Mouse (Mus musculus) midbrain, embryonic 15.5 days (tissue): ENCODE results near the gene Nlgn2. TPM values are rescaled to one million over a fixed set of nuclear protein-coding genes. Genes with fewer than 3 reads are reported as not detected.

Source experiments
- ATAC-seq: fragments of 200-750 bp; cut with Nextera tagmentation; replicated peaks from 2 replicates; pipeline ENCODE4 v1.8.0; 2017; ENCODE audit warnings: moderate TSS enrichment
- H3K27ac ChIP-seq: fragments of 300-500 bp; sonication (generic); 2 replicates; pipeline ENCODE4 v1.5.1; 2015; ENCODE audit warnings: mild to moderate bottlenecking, inconsistent platforms
- H3K27me3 ChIP-seq: fragments of 300-500 bp; sonication (generic); replicated peaks from 2 replicates; pipeline ENCODE4 v1.6.1; 2015; ENCODE audit warnings: inconsistent platforms
- H3K36me3 ChIP-seq: fragments of 300-500 bp; sonication (generic); replicated peaks from 2 replicates; pipeline ENCODE4 v1.6.1; 2015; ENCODE audit warnings: inconsistent platforms
- H3K4me1 ChIP-seq: fragments of 300-500 bp; sonication (generic); 2 replicates; pipeline ENCODE4 v1.6.1; 2015; ENCODE audit warnings: inconsistent platforms
- H3K4me2 ChIP-seq: fragments of 300-500 bp; sonication (generic); 2 replicates; pipeline ENCODE4 v1.6.1; 2015; ENCODE audit warnings: inconsistent platforms, mild to moderate bottlenecking, moderate library complexity
- H3K4me3 ChIP-seq: fragments of 300-500 bp; sonication (generic); 2 replicates; pipeline ENCODE4 v1.5.1; 2015; ENCODE audit warnings: mild to moderate bottlenecking, inconsistent platforms
- H3K9ac ChIP-seq: fragments of 300-500 bp; sonication (generic); 2 replicates; pipeline ENCODE4 v1.6.1; 2015; ENCODE audit warnings: mild to moderate bottlenecking, inconsistent platforms
- H3K9me3 ChIP-seq: fragments of 300-500 bp; sonication (generic); 2 replicates; pipeline ENCODE4 v1.6.1; 2016; ENCODE audit warnings: inconsistent platforms
- WGBS: fragments of 180-500 bp; shearing (Covaris S2); methylation state at CpG from one replicate; pipeline ENCODE4 v1.1.7; 2015; ENCODE audit warnings: mixed read lengths; 5-methylcytosine and 5-hydroxymethylcytosine counted together
- polyA plus RNA-seq: library from polyadenylated mRNA; unstranded; fragments of >200 nt; fragmentation: Nextera tagmentation; extraction: Ambion mirVana; gene quantifications from 2 replicates; pipeline ENCODE4 v1.2.1, GENCODE M21; 2015

Gene Nlgn2
- polyA plus RNA-seq, 1 experiment from 2014 or later, result 24.2 TPM

GRCm38 (mm10) chr11:69836703-69837576 is 644 bp downstream of the Nlgn2 start:
- no peaks in the 10 kb centered on the region for H3K9me3 ChIP-seq
- peaks cover 46% of the 10 kb centered on the region for H3K4me1 ChIP-seq
- H3K4me3 ChIP-seq, result peak overlapping the region; percentile 89
- H3K36me3 ChIP-seq, result peaks cover 3% of the 10 kb centered on the region; the same call in 1 of the 2 replicates
- WGBS, result under 1% methylated on average over 51 of the region's 52 CpGs
- peak overlapping the region; percentile 96 for H3K4me2 ChIP-seq
- H3K9ac ChIP-seq, result peak overlapping the region; percentile 98
- ATAC-seq, result peak; percentile 7
- no peaks in the 10 kb centered on the region for H3K27me3 ChIP-seq
- H3K27ac ChIP-seq, result peak overlapping the region; percentile 97

DNA sequence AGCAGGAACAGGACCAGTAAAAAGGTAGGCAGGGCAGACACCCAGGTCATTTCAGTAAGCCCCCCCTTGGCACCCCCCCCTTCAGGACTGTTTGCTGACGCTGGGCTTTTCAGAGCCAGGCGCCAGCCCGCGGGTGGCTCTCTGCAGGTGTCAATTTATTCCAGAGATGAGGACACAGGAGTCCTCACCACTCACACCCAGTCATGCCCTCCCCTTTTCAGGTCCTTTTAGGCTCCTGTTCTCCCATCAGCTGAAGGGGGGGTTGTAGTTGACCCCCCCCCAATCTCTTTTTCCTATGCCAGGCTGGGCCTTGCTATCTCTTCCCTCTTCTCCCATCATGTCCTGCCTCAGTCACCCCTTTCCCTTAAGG is 1.6 kb downstream of the Nlgn2 start:
- H3K27ac ChIP-seq, result peak overlapping the region; percentile 97
- ATAC-seq, result no peak

DNA sequence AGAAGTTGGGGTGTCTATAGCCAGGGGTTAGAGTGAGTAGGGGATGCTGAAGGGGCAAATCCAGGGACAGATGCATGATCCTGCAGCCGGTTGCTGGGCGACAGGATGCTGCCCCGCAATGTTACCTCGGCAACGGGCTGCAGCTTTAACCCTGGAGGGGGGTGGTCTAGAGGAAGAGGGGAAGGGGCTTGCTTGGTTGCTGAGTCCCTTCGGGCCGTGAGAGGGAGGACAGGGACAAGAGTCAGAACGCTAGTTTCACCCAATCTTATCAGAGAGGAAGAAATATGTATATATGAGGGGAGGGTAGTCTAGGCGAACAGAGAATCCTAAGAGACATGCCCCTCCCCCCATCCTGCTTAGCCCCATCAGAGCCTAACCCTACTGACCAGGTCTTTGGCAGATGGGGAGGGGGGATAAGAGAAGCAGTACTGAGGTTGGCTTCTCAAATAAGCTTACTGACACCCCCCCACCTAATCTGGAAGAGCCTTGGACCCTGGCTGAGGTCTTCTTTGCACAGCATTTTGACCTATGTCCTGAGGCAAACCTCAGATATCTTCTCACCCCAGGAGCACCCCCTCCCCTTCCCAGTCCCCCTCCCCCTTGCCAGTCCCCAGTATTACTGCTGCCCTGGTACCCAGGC is 2.1 kb downstream of the Nlgn2 start:
- H3K4me3 ChIP-seq, result peak overlapping the region; percentile 89
- H3K9ac ChIP-seq, result peak overlapping the region; percentile 98
- ATAC-seq, result no peak
- H3K9me3 ChIP-seq, result no peaks in the 10 kb centered on the region
- peak overlapping the region; percentile 96 for H3K4me2 ChIP-seq
- peaks cover 3% of the 10 kb centered on the region; the same call in 1 of the 2 replicates for H3K36me3 ChIP-seq
- H3K27me3 ChIP-seq, result no peaks in the 10 kb centered on the region
- 3% methylated on average over 9 of the region's 9 CpGs for WGBS
- peaks cover 46% of the 10 kb centered on the region for H3K4me1 ChIP-seq
- peak overlapping the region; percentile 97 for H3K27ac ChIP-seq

More for the DNA sequence above, 1.6 kb downstream of the Nlgn2 start:
- Histone ChIP-seq H3K9ac (peak overlapping the region; percentile 98), H3K4me3 (peak overlapping the region; percentile 89), H3K27me3 (no peaks in the 10 kb centered on the region), H3K4me1 (peaks cover 46% of the 10 kb centered on the region), H3K4me2 (peak overlapping the region; percentile 96), H3K9me3 (no peaks in the 10 kb centered on the region), H3K36me3 (peaks cover 3% of the 10 kb centered on the region; the same call in 1 of the 2 replicates)
- 2% methylated on average over 4 of the region's 4 CpGs for WGBS

- WGBS, result 6% methylated on average over 47 of the region's 48 CpGs
- Histone ChIP-seq H3K4me1 (peaks cover 42% of the 10 kb centered on the region), H3K36me3 (peaks cover 3% of the 10 kb centered on the region; the same call in 1 of the 2 replicates), H3K4me2 (peak overlapping the region; percentile 96), H3K4me3 (peak overlapping the region; percentile 89), H3K27me3 (no peaks in the 10 kb centered on the region), H3K27ac (peak overlapping the region; percentile 97), H3K9ac (peak overlapping the region; percentile 98), H3K9me3 (no peaks in the 10 kb centered on the region)
- no peak for ATAC-seq
These were observed 3.5 kb downstream of the Nlgn2 start for GRCm38 (mm10) chr11:69834001-69834549.

DNA sequence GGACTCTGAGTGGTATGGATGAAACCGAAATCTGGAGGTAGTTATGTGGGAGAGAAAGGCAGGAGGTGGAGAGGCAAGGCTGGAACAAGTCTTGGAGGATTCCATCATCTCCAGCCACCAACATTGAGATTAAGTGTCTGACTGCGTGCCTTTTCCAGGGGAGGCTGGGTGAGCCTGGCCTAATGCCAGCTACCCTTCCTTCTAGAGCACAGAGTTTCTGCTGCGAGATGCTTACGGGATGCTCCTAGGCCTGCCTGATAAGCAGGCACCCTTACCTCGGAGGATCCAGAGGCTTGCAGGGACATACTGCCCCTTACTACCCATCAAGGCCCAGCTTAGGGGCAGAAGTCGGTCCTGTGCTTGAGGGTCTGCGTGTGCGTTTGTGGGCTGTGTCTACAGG is 4.0 kb downstream of the Nlgn2 start:
- no peaks in the 10 kb centered on the region for H3K27me3 ChIP-seq
- H3K27ac ChIP-seq, result peak overlapping the region; percentile 97; the same call in 1 of the 2 replicates
- 63% methylated on average over 8 of the region's 8 CpGs for WGBS
- no peak for ATAC-seq
- peaks cover 40% of the 10 kb centered on the region for H3K4me1 ChIP-seq
- peak overlapping the region; percentile 98 for H3K9ac ChIP-seq
- no peaks in the 10 kb centered on the region for H3K9me3 ChIP-seq
- peak overlapping the region; percentile 96 for H3K4me2 ChIP-seq
- peak overlapping the region; percentile 89 for H3K4me3 ChIP-seq
- peaks cover 3% of the 10 kb centered on the region; the same call in 1 of the 2 replicates for H3K36me3 ChIP-seq

- Histone ChIP-seq H3K4me3 (no peak overlapping the region), H3K9me3 (no peaks in the 10 kb centered on the region), H3K36me3 (peaks cover 31% of the 10 kb centered on the region), H3K9ac (no peak overlapping the region), H3K27ac (no peak overlapping the region), H3K4me2 (no peak overlapping the region), H3K4me1 (peaks cover 16% of the 10 kb centered on the region), H3K27me3 (no peaks in the 10 kb centered on the region)
- no peak for ATAC-seq
- WGBS, result 63% methylated on average over 5 of the region's 5 CpGs
These were observed 8.8 kb downstream of the Nlgn2 start for GRCm38 (mm10) chr11:69828832-69829231.

- no peaks in the 10 kb centered on the region for H3K9me3 ChIP-seq
- no peaks in the 10 kb centered on the region for H3K4me1 ChIP-seq
- H3K9ac ChIP-seq, result no peak overlapping the region
- H3K4me2 ChIP-seq, result no peak overlapping the region
- peaks cover 28% of the 10 kb centered on the region for H3K36me3 ChIP-seq
- H3K27ac ChIP-seq, result no peak overlapping the region
- H3K27me3 ChIP-seq, result no peaks in the 10 kb centered on the region
- no peak for ATAC-seq
- H3K4me3 ChIP-seq, result no peak overlapping the region
- 70% methylated on average over 2 of the region's 2 CpGs for WGBS
These were observed 14.1 kb downstream of the Nlgn2 start for GRCm38 (mm10) chr11:69823456-69823855.

DNA sequence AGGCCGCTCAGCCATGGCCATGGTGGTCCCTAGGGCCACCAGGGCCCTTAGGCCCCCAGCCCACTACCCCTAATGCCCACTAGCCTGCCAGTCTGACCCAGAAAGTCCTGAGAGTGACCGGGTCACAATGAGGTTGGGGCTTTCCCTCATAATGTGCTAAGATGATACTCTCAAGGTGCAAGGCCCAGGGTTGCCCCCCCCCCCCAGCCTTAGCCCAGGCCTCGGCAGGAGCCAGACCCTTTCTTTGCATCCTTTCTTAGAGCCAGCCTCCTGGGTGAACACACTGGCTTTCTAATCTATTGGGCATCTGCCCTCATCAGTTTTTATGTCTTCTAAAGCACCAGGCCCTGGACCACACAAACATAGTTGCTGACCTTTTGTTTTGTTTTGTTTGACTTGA is 15.5 kb downstream of the Nlgn2 start, which contains the start of gene Spem1:
Gene Spem1, minus strand, starts transcription at position 101 of the 400 bp plus-strand sequence.
- Histone ChIP-seq H3K36me3 (peaks cover 15% of the 10 kb centered on the region; the same call in 1 of the 2 replicates), H3K4me2 (no peak within 1 kb of the TSS), H3K9ac (no peak within 1 kb of the TSS)

DNA sequence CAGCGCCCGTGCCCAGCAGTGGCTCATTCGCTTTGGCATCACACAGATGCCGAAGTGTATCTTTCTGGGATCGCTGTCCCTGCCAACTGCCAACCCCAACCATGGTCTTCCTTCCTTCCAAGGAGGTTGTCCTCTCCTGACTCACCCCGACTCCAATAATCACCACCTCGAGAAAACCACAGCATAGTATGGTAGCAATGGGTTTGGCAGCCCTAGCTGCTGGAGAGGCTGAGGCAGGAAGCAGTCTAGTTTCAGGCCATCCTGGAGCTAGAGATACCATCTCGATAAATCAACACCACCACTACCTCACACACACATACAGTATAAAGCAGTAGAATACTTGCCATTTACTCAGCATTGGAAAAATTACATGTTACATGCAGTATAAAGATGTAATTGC is 18.7 kb downstream of the Nlgn2 start:
- Histone ChIP-seq H3K4me2 (no peak overlapping the region), H3K4me1 (no peaks in the 10 kb centered on the region), H3K36me3 (0 out of 2 replicates have a peak, but pooled peaks cover under 1% of the 10 kb centered on the region), H3K4me3 (no peak overlapping the region), H3K27ac (no peak overlapping the region), H3K9me3 (no peaks in the 10 kb centered on the region), H3K9ac (no peak overlapping the region), H3K27me3 (no peaks in the 10 kb centered on the region)
- ATAC-seq, result no peak
- WGBS, result 88% methylated on average over 8 of the region's 8 CpGs

More for the DNA sequence above, 15.5 kb downstream of the Nlgn2 start, which contains the start of gene Spem1:
- Histone ChIP-seq H3K27ac (no peak within 1 kb of the TSS), H3K4me1 (no peaks in the 10 kb centered on the region), H3K9me3 (no peaks in the 10 kb centered on the region), H3K4me3 (no peak within 1 kb of the TSS), H3K27me3 (no peaks in the 10 kb centered on the region)
- 91% methylated on average over 3 of the region's 3 CpGs for WGBS
- no peak for ATAC-seq

DNA sequence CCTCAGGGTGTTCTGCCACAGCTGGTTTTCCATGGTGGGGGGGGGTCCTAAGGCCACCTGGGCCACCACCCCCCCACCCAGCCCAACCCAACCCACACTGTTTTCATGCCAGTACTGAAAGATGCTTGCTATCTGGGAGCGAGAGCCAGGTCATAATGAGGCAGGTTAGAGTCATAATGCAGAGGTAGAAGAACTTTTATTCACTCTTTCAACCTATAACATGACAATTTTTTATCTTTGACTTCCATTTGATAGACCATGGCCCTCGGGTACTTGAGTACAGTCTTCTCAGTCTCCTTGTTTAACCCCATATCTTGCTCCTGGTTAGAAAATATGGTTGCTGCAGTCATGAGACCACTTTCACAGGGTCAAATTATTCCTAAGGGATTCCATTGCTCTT is 19.2 kb downstream of the Nlgn2 start, which contains the start of gene Spem2:
Gene Spem2, minus strand, starts transcription at position 101 of the 400 bp plus-strand sequence.
- Histone ChIP-seq H3K9ac (no peak within 1 kb of the TSS), H3K9me3 (no peaks in the 10 kb centered on the region), H3K36me3 (no peaks in the 10 kb centered on the region), H3K27ac (no peak within 1 kb of the TSS), H3K4me2 (no peak within 1 kb of the TSS), H3K4me3 (no peak within 1 kb of the TSS), H3K27me3 (no peaks in the 10 kb centered on the region), H3K4me1 (no peaks in the 10 kb centered on the region)
- 86% methylated on average over 2 of the region's 2 CpGs for WGBS
- ATAC-seq, result no peak

GRCm38 (mm10) chr11:69816520-69816919 is 21.1 kb downstream of the Nlgn2 start:
- Histone ChIP-seq H3K27me3 (no peaks in the 10 kb centered on the region), H3K9me3 (no peaks in the 10 kb centered on the region), H3K9ac (no peak overlapping the region), H3K27ac (no peak overlapping the region), H3K4me2 (no peak overlapping the region), H3K4me1 (no peaks in the 10 kb centered on the region), H3K4me3 (no peak overlapping the region), H3K36me3 (no peaks in the 10 kb centered on the region)
- whole genome bisulfite sequencing, result 89% methylated on average over 12 of the region's 12 CpGs
- ATAC-seq, result no peak

- no peaks in the 10 kb centered on the region for H3K4me1 ChIP-seq
- H3K36me3 ChIP-seq, result no peaks in the 10 kb centered on the region
- no peak within 1 kb of the TSS for H3K4me2 ChIP-seq
- H3K9ac ChIP-seq, result no peak within 1 kb of the TSS
- H3K27ac ChIP-seq, result no peak within 1 kb of the TSS
- H3K9me3 ChIP-seq, result no peaks in the 10 kb centered on the region
- no peak within 1 kb of the TSS for H3K4me3 ChIP-seq
- WGBS, result 66% methylated on average over 10 of the region's 10 CpGs
- no peaks in the 10 kb centered on the region for H3K27me3 ChIP-seq
- ATAC-seq, result no peak
These were observed 22.4 kb downstream of the Nlgn2 start, which contains the start of gene Gm39566 for GRCm38 (mm10) chr11:69815155-69815554. Gene Gm39566, minus strand, starts transcription at chr11:69815298.
